In the genomic region with DNA sequence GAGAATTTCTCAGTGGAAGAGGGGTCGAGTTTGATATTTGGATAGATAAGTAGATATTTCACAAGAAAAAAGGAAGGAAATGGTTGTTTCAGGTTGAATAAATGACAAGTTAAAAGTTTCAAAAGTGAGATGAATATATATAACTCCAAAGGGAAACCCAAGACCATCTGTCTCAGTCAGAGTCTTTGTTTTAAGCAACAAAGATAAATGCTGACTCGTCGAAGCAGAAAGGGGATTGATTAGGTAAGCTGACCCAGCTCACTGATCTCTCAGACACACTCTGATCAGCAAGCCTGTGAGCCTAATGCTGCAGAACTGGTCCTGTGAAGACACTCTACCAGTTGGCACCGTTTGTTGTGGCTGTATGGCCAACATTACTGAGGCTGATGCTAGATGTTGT, we compare ENCODE assay signal across 18 mouse cellular contexts.
"Had no signal": no experiment of that assay in that cellular context is flagged by ENCODE, and none has a peak within 500 bp of the region (broad histone marks: within the 10 kb centered on the region; RNA-seq: fewer than 3 reads in every experiment).

No protein-coding gene starts in this region.

- H3K4me3 ChIP-seq: midbrain, embryonic 10.5 days; midbrain, embryonic 12.5 days; myocyte; neural tube, embryonic 13.5 days; neural tube, embryonic 15.5 days had no signal

- H3K9me3 ChIP-seq: midbrain, embryonic 10.5 days; midbrain, embryonic 12.5 days; neural tube, embryonic 13.5 days; neural tube, embryonic 15.5 days had no signal

- H3K9ac ChIP-seq: lung, embryonic 14.5 days; midbrain, embryonic 12.5 days; neural tube, embryonic 13.5 days; neural tube, embryonic 15.5 days had no signal

- H3K27ac ChIP-seq: midbrain, embryonic 10.5 days; midbrain, embryonic 12.5 days; neural tube, embryonic 13.5 days; neural tube, embryonic 15.5 days had no signal

- DNase-seq: lung, adult 18-20 months; lung, embryonic 14.5 days; lung, postnatal 10 days; lung, postnatal 4 days; retina, postnatal 1 day; right cerebral cortex, adult 18-20 months; right cerebral cortex, postnatal 25 days; right cerebral cortex, postnatal 4 days; spleen, adult 18-20 months; thymus, adult 18-20 months; thymus, postnatal 14 days; thymus, postnatal 36 days had no signal

- ATAC-seq: midbrain, embryonic 16.5 days had no signal

- H3K4me2 ChIP-seq: lung, embryonic 14.5 days; midbrain, embryonic 12.5 days; neural tube, embryonic 13.5 days; neural tube, embryonic 15.5 days had no signal

- H3K27me3 ChIP-seq: midbrain, embryonic 12.5 days; neural tube, embryonic 13.5 days; neural tube, embryonic 15.5 days had no signal

- H3K4me1 ChIP-seq: neural tube, embryonic 13.5 days; neural tube, embryonic 15.5 days had no signal

- H3K36me3 ChIP-seq: midbrain, embryonic 10.5 days; midbrain, embryonic 12.5 days; neural tube, embryonic 13.5 days; neural tube, embryonic 15.5 days had no signal
